Mouse (Mus musculus): ENCODE measurements around the gene Bptf.

GRCm38 (mm10) chr11:107014597-107015309, 117.2 kb downstream of the Bptf start:
- TF ChIP-seq ZNF384 (IDR thresholded peaks at IDR 0.05; ENCODE audit: low read depth, low read length) (no peak), HCFC1 (IDR thresholded peaks at IDR 0.05; ENCODE audit: borderline replicate concordance, insufficient read depth, low read length) (no peak), MAFK (IDR thresholded peaks at IDR 0.05; ENCODE audit: insufficient read depth, low read depth, low read length) (no peak)

Data from ES-E14 (cell line).